Mouse (Mus musculus) MEL (cell line): ENCODE data around the gene Ebf4. TPM values are rescaled to one million over a fixed set of nuclear protein-coding genes. Genes with fewer than 3 reads are reported as not detected.

Experiments used
- DNase-seq: peaks from one replicate; pipeline ENCODE4 v3.0.0; 2011; ENCODE audit warnings: low read depth, low spot score
- H3K27ac ChIP-seq: 2 replicates; pipeline ENCODE4 v1.5.1; 2012; ENCODE audit warnings: low read depth, mild to moderate bottlenecking, control low read depth, low read length, moderate library complexity; ENCODE audit not compliant: control insufficient read depth
- H3K27me3 ChIP-seq, 2 experiments: fragments of 150-350 bp in 1 of 2; sonication (generic) in 1 of 2; 2 replicates each; pipeline ENCODE4 v1.6.1; 2012; ENCODE audit warnings: low read length in 2 of 2, mild to moderate bottlenecking in 2 of 2, improper control_type of control experiment in 1 of 2, moderate library complexity in 1 of 2; ENCODE audit not compliant: insufficient read depth in 2 of 2, control insufficient read depth in 1 of 2
- H3K36me3 ChIP-seq, 2 experiments: 2 replicates each; pipeline ENCODE4 v1.6.1; 2012 to 2014; ENCODE audit warnings: low read length in 2 of 2, improper control_type of control experiment in 1 of 2, inconsistent platforms in 1 of 2, mild to moderate bottlenecking in 1 of 2; ENCODE audit not compliant: insufficient read depth in 2 of 2, control insufficient read depth in 1 of 2
- H3K4me1 ChIP-seq, 2 experiments: fragments of 150-350 bp in 1 of 2; sonication (generic) in 1 of 2; 2 replicates each; pipeline ENCODE4 v1.6.1; 2012; ENCODE audit warnings: low read length in 2 of 2, improper control_type of control experiment in 1 of 2, mild to moderate bottlenecking in 1 of 2; ENCODE audit not compliant: insufficient read depth in 2 of 2, control insufficient read depth in 1 of 2
- H3K4me3 ChIP-seq, 2 experiments: fragments of 150-350 bp in 1 of 2; sonication (generic) in 1 of 2; 2 replicates each; pipeline ENCODE4 v1.5.1; 2012; ENCODE audit warnings: low read depth in 2 of 2, low read length in 2 of 2, mild to moderate bottlenecking in 2 of 2, moderate library complexity in 2 of 2, control low read depth in 1 of 2, improper control_type of control experiment in 1 of 2; ENCODE audit not compliant: control insufficient read depth in 1 of 2, insufficient read depth in 1 of 2
- H3K79me2 ChIP-seq: 2 replicates; pipeline ENCODE4 v1.6.1; 2012; ENCODE audit warnings: mild to moderate bottlenecking, low read length, moderate library complexity; ENCODE audit not compliant: control insufficient read depth, poor library complexity, insufficient read depth
- H3K9ac ChIP-seq: 2 replicates; pipeline ENCODE4 v1.6.1; 2012; ENCODE audit warnings: low read depth, mild to moderate bottlenecking, control low read depth, low read length, moderate library complexity; ENCODE audit not compliant: control insufficient read depth, poor library complexity, severe bottlenecking
- H3K9me3 ChIP-seq: fragments of 150-350 bp; sonication (generic); replicated peaks from 2 replicates; pipeline ENCODE4 v1.6.1; 2012; ENCODE audit warnings: mild to moderate bottlenecking, low read length, improper control_type of control experiment, moderate library complexity; ENCODE audit not compliant: insufficient read depth
- CHD1 ChIP-seq: IDR thresholded peaks from 2 replicates; pipeline ENCODE4 v1.6.1; 2012; ENCODE audit warnings: low read depth, mild to moderate bottlenecking, inconsistent platforms, low read length, improper control_type of control experiment
- CHD2 ChIP-seq: IDR thresholded peaks from 2 replicates; pipeline ENCODE4 v1.6.1; 2011; ENCODE audit warnings: low read length, improper control_type of control experiment
- E2F4 ChIP-seq: IDR thresholded peaks from 2 replicates; pipeline ENCODE4 v1.6.1; 2011; ENCODE audit warnings: low read depth, low read length, improper control_type of control experiment, borderline replicate concordance
- ELF1 ChIP-seq: IDR thresholded peaks from 2 replicates; pipeline ENCODE4 v1.6.1; 2014; ENCODE audit warnings: low read depth, mild to moderate bottlenecking, inconsistent platforms, low read length, improper control_type of control experiment, moderate library complexity
- EP300 ChIP-seq, 2 experiments: IDR thresholded peaks; 2 replicates each; pipeline ENCODE4 v1.6.1; 2011; ENCODE audit warnings: improper control_type of control experiment in 2 of 2, low read length in 2 of 2, low read depth in 1 of 2, mild to moderate bottlenecking in 1 of 2
- ETS1 ChIP-seq: IDR thresholded peaks from 2 replicates; pipeline ENCODE4 v1.6.1; 2012; ENCODE audit warnings: low read depth, mild to moderate bottlenecking, inconsistent platforms, low read length, improper control_type of control experiment, moderate library complexity
- GABPA ChIP-seq: IDR thresholded peaks from 2 replicates; pipeline ENCODE4 v1.6.1; 2012; ENCODE audit warnings: low read depth, mild to moderate bottlenecking, inconsistent platforms, low read length, improper control_type of control experiment, moderate library complexity
- GATA1 ChIP-seq: IDR thresholded peaks from 2 replicates; pipeline ENCODE4 v1.6.1; 2011; ENCODE audit warnings: low read depth, low read length, improper control_type of control experiment
- HCFC1 ChIP-seq: IDR thresholded peaks from 2 replicates; pipeline ENCODE4 v1.6.1; 2012; ENCODE audit warnings: low read depth, mild to moderate bottlenecking, inconsistent platforms, low read length, improper control_type of control experiment, moderate library complexity
- JUND ChIP-seq: IDR thresholded peaks from 2 replicates; pipeline ENCODE4 v1.6.1; 2011; ENCODE audit warnings: low read depth, mild to moderate bottlenecking, improper control_type of control experiment, low read length
- MAFK ChIP-seq: IDR thresholded peaks from 2 replicates; pipeline ENCODE4 v1.6.1; 2011; ENCODE audit warnings: low read depth, mild to moderate bottlenecking, low read length, improper control_type of control experiment, borderline replicate concordance
- MAX ChIP-seq: IDR thresholded peaks from 2 replicates; pipeline ENCODE4 v1.6.1; 2011; ENCODE audit warnings: low read length, improper control_type of control experiment
- MAZ ChIP-seq: IDR thresholded peaks from 2 replicates; pipeline ENCODE4 v1.6.1; 2012; ENCODE audit warnings: low read depth, mild to moderate bottlenecking, inconsistent platforms, low read length, improper control_type of control experiment
- MEF2A ChIP-seq: IDR thresholded peaks from 2 replicates; pipeline ENCODE4 v1.6.1; 2014; ENCODE audit warnings: low read depth, mild to moderate bottlenecking, inconsistent platforms, low read length, improper control_type of control experiment; ENCODE audit not compliant: poor library complexity, insufficient replicate concordance, severe bottlenecking; ENCODE audit errors: extremely low read depth
- MXI1 ChIP-seq: IDR thresholded peaks from 2 replicates; pipeline ENCODE4 v1.6.1; 2011; ENCODE audit warnings: mild to moderate bottlenecking, low read depth, low read length, improper control_type of control experiment
- MYB ChIP-seq: IDR thresholded peaks from 2 replicates; pipeline ENCODE4 v1.6.1; 2011; ENCODE audit warnings: mild to moderate bottlenecking, low read depth, low read length, improper control_type of control experiment
- MYC ChIP-seq: IDR thresholded peaks from 2 replicates; pipeline ENCODE4 v1.6.1; 2011; ENCODE audit warnings: low read depth, mild to moderate bottlenecking, low read length, improper control_type of control experiment, moderate library complexity
- NRF1 ChIP-seq: IDR thresholded peaks from 2 replicates; pipeline ENCODE4 v1.6.1; 2014; ENCODE audit warnings: low read depth, mild to moderate bottlenecking, inconsistent platforms, low read length, improper control_type of control experiment, moderate library complexity; ENCODE audit not compliant: poor library complexity, insufficient read depth, severe bottlenecking
- POLR2A ChIP-seq, 2 experiments: IDR thresholded peaks; 2 replicates each; pipeline ENCODE4 v1.6.1; 2011 to 2012; ENCODE audit warnings: low read length in 2 of 2, mild to moderate bottlenecking in 2 of 2, control low read depth in 1 of 2, improper control_type of control experiment in 1 of 2, low read depth in 1 of 2, moderate library complexity in 1 of 2; ENCODE audit not compliant: control insufficient read depth in 1 of 2, insufficient read depth in 1 of 2, poor library complexity in 1 of 2
- POLR2AphosphoS2 ChIP-seq: IDR thresholded peaks from 2 replicates; pipeline ENCODE4 v1.6.1; 2011; ENCODE audit warnings: low read length, improper control_type of control experiment
- RAD21 ChIP-seq: IDR thresholded peaks from 2 replicates; pipeline ENCODE4 v1.6.1; 2011; ENCODE audit warnings: mild to moderate bottlenecking, low read depth, low read length, improper control_type of control experiment
- SIN3A ChIP-seq: IDR thresholded peaks from 2 replicates; pipeline ENCODE4 v1.6.1; 2012; ENCODE audit warnings: low read length, improper control_type of control experiment, inconsistent platforms
- SMC3 ChIP-seq: IDR thresholded peaks from 2 replicates; pipeline ENCODE4 v1.6.1; 2011; ENCODE audit warnings: low read depth, low read length, improper control_type of control experiment
- TAL1 ChIP-seq: IDR thresholded peaks from 2 replicates; pipeline ENCODE4 v1.6.1; 2012; ENCODE audit warnings: mild to moderate bottlenecking, inconsistent platforms, low read length, moderate library complexity, mixed read lengths
- UBTF ChIP-seq: IDR thresholded peaks from 2 replicates; pipeline ENCODE4 v1.6.1; 2012; ENCODE audit warnings: low read depth, mild to moderate bottlenecking, inconsistent platforms, low read length, improper control_type of control experiment, moderate library complexity, borderline replicate concordance; ENCODE audit not compliant: insufficient read depth
- USF1 ChIP-seq: IDR thresholded peaks from 2 replicates; pipeline ENCODE4 v1.6.1; 2014; ENCODE audit warnings: low read depth, mild to moderate bottlenecking, inconsistent platforms, low read length, improper control_type of control experiment, moderate library complexity
- USF2 ChIP-seq, 2 experiments: IDR thresholded peaks; 2 replicates each; pipeline ENCODE4 v1.6.1; 2011 to 2012; ENCODE audit warnings: improper control_type of control experiment in 2 of 2, low read length in 2 of 2, borderline replicate concordance in 1 of 2, inconsistent platforms in 1 of 2, low read depth in 1 of 2, mild to moderate bottlenecking in 1 of 2; ENCODE audit not compliant: insufficient read depth in 1 of 2
- ZMIZ1 ChIP-seq: IDR thresholded peaks from 2 replicates; pipeline ENCODE4 v1.6.1; 2012; ENCODE audit warnings: low read depth, mild to moderate bottlenecking, inconsistent platforms, low read length, improper control_type of control experiment, moderate library complexity
- ZNF384 ChIP-seq: IDR thresholded peaks from 2 replicates; pipeline ENCODE4 v1.6.1; 2012; ENCODE audit warnings: low read depth, mild to moderate bottlenecking, inconsistent platforms, low read length, improper control_type of control experiment
- polyA plus RNA-seq, 2 experiments: library from polyadenylated mRNA; stranded (reverse) in 1 of 2; unstranded in 1 of 2; fragments of >175 nt in 1 of 2; fragments of >200 nt in 1 of 2; gene quantifications; 2 replicates each; pipeline versions ENCODE4 v1.2.1 to v1.2.4; 2012; ENCODE audit warnings: low replicate concordance in 2 of 2, low read depth in 1 of 2; ENCODE audit not compliant: insufficient read length in 2 of 2, insufficient read depth in 1 of 2, missing spikeins in 1 of 2
- total RNA-seq: library from RNA; depleted of rRNA; stranded (reverse); fragments of 300-350 nt; gene quantifications from 2 replicates; pipeline ENCODE4 v1.2.3, GENCODE M21; 2012

The Ebf4 gene
- total and polyA plus RNA-seq, 3 experiments, result 0.12 to 0.72 TPM; not detected in 1

- Histone ChIP-seq H3K36me3 (peaks cover 0 to 17% of the 10 kb centered on the region in 2 experiments; a peak in 2 of 4 replicates), H3K79me2 (no peaks in the 10 kb centered on the region), H3K9me3 (no peaks in the 10 kb centered on the region), H3K27ac (no peak overlapping the region), H3K4me1 (peaks cover 16 to 17% of the 10 kb centered on the region in 2 experiments), H3K9ac (no peak overlapping the region)
- peak; percentile 39 for DNase-seq
- TF ChIP-seq ETS1 (peak; percentile 18; the same call in 1 of the 2 replicates), MEF2A (no peak)
- TF ChIP-seq, all 39 proteins: peak for 1
- Histone ChIP-seq H3K4me3 (no peak overlapping the region), H3K27me3 (no peaks in the 10 kb centered on the region)
Observed at GRCm38 (mm10) chr2:130335112-130335511, 40.1 kb downstream of the Ebf4 start.

- Histone ChIP-seq H3K4me3 (peak overlapping the region; percentile 11 to 41), H3K27me3 (no peaks in the 10 kb centered on the region)
- peak; percentile 78 for TF ChIP-seq MYC
- TF ChIP-seq ETS1, result peak; percentile 99
- peak; percentile 86 for TF ChIP-seq SIN3A
- TF ChIP-seq MAFK, result peak; percentile 90
- TF ChIP-seq ZMIZ1, result peak; percentile 63
- TF ChIP-seq E2F4, result no peak
- TF ChIP-seq POLR2A (IDR thresholded peaks at IDR 0.05; ENCODE audit: control insufficient read depth in 1 of 2, insufficient read depth in 1 of 2, low read depth in 1 of 2, low read length in 2 of 2, poor library complexity in 1 of 2), result 0 out of 4 replicates have a peak, but pooled peaks of 1 of the 2 experiments have one; percentile 21
- no peak for TF ChIP-seq USF2 (IDR thresholded peaks at IDR 0.05; ENCODE audit: borderline replicate concordance in 1 of 2, insufficient read depth in 1 of 2, low read depth in 1 of 2, low read length in 2 of 2)
- TF ChIP-seq MAX, result no peak
- TF ChIP-seq GABPA, result peak; percentile 97
- TF ChIP-seq USF1, result no peak
- TF ChIP-seq ELF1, result no peak
- no peak for TF ChIP-seq RAD21
- TF ChIP-seq UBTF, result 0 out of 2 replicates have a peak, but pooled peaks have one; percentile 17
- 0 out of 2 replicates have a peak, but pooled peaks have one; percentile 17 for TF ChIP-seq HCFC1
- peak; percentile 91 for TF ChIP-seq ZNF384
- TF ChIP-seq GATA1, result peak; percentile 94
- TF ChIP-seq POLR2AphosphoS2, result no peak
- peak; percentile 94 to 95 for TF ChIP-seq EP300 (IDR thresholded peaks at IDR 0.05; ENCODE audit: low read depth in 1 of 2, low read length in 2 of 2)
- TF ChIP-seq TAL1, result peak; percentile 41; the same call in 1 of the 2 replicates
- no peak for TF ChIP-seq SMC3
- no peak for TF ChIP-seq CHD1
- TF ChIP-seq MAZ, result no peak; the same call in 1 of the 2 replicates
- TF ChIP-seq CHD2, result no peak
- peak; percentile 80; the same call in 1 of the 2 replicates for TF ChIP-seq JUND
- TF ChIP-seq MXI1, result peak; percentile 65
- no peak for TF ChIP-seq NRF1
- TF ChIP-seq MYB, result peak; percentile 93
Observed at GRCm38 (mm10) chr2:130340464-130341219, 45.7 kb downstream of the Ebf4 start.

More at GRCm38 (mm10) chr2:130340464-130341219, 45.7 kb downstream of the Ebf4 start:
- H3K9me3 ChIP-seq, result no peaks in the 10 kb centered on the region
- peak overlapping the region; percentile 98 for H3K27ac ChIP-seq
- H3K79me2 ChIP-seq, result no peaks in the 10 kb centered on the region
- DNase-seq, result peak; percentile 93
- H3K9ac ChIP-seq, result peak overlapping the region; percentile 72
- peaks cover 0 to 28% of the 10 kb centered on the region in 2 experiments; a peak in 2 of 4 replicates for H3K36me3 ChIP-seq
- H3K4me1 ChIP-seq, result peaks cover 21 to 30% of the 10 kb centered on the region in 2 experiments
